Mouse (Mus musculus) heart, embryonic 11.5 days (tissue): ENCODE data around the gene Sema4c. TPM values are rescaled to one million over a fixed set of nuclear protein-coding genes. Genes with fewer than 3 reads are reported as not detected.

ENCODE experiments used
- ATAC-seq: fragments of 200-750 bp; cut with Nextera tagmentation; replicated peaks from 2 replicates; pipeline ENCODE4 v1.8.0; 2017; ENCODE audit warnings: moderate library complexity; ENCODE audit not compliant: insufficient number of reproducible peaks, low FRiP score, low TSS enrichment
- H3K27ac ChIP-seq: fragments of 300-500 bp; sonication (generic); 2 replicates; pipeline ENCODE4 v1.5.1; 2014; ENCODE audit warnings: mild to moderate bottlenecking, low read depth, low read length
- H3K27me3 ChIP-seq: fragments of 300-500 bp; sonication (generic); 2 replicates; pipeline ENCODE4 v1.6.1; 2014; ENCODE audit warnings: mild to moderate bottlenecking, low read length, mixed read lengths; ENCODE audit not compliant: control insufficient read depth, insufficient read depth
- H3K36me3 ChIP-seq: fragments of 300-500 bp; sonication (generic); 2 replicates; pipeline ENCODE4 v1.6.1; 2014; ENCODE audit warnings: mild to moderate bottlenecking, low read length, moderate library complexity, mixed read lengths; ENCODE audit not compliant: control insufficient read depth, insufficient read depth
- H3K4me1 ChIP-seq: fragments of 300-500 bp; sonication (generic); 2 replicates; pipeline ENCODE4 v1.6.1; 2014; ENCODE audit warnings: low read length; ENCODE audit not compliant: control insufficient read depth, insufficient read depth
- H3K4me2 ChIP-seq: fragments of 300-500 bp; sonication (generic); 2 replicates; pipeline ENCODE4 v1.6.1; 2014; ENCODE audit warnings: mild to moderate bottlenecking, moderate library complexity
- H3K4me3 ChIP-seq: fragments of 300-500 bp; sonication (generic); 2 replicates; pipeline ENCODE4 v1.5.1; 2014; ENCODE audit warnings: low read depth, low read length
- H3K9ac ChIP-seq: fragments of 300-500 bp; sonication (generic); 2 replicates; pipeline ENCODE4 v1.6.1; 2014; ENCODE audit warnings: mild to moderate bottlenecking, low read depth, low read length, moderate library complexity
- H3K9me3 ChIP-seq: fragments of 300-500 bp; sonication (generic); replicated peaks from 2 replicates; pipeline ENCODE4 v1.6.1; 2016; ENCODE audit warnings: low read length; ENCODE audit not compliant: control insufficient read depth
- WGBS: fragments of 180-500 bp; shearing (Covaris S2); extraction: QIAGEN DNeasy Blood & Tissue Kit; methylation state at CpG from one replicate; pipeline ENCODE4 v1.1.7; 2014; ENCODE audit not compliant: insufficient replicate concordance; 5-methylcytosine and 5-hydroxymethylcytosine counted together
- polyA plus RNA-seq: library from polyadenylated mRNA; unstranded; fragments of >200 nt; fragmentation: Nextera tagmentation; extraction: Ambion mirVana; gene quantifications from 2 replicates; pipeline ENCODE4 v1.2.1, GENCODE M21; 2014

The Sema4c gene
- polyA plus RNA-seq, 1 experiment from 2014 or later = 2.1 TPM

DNA sequence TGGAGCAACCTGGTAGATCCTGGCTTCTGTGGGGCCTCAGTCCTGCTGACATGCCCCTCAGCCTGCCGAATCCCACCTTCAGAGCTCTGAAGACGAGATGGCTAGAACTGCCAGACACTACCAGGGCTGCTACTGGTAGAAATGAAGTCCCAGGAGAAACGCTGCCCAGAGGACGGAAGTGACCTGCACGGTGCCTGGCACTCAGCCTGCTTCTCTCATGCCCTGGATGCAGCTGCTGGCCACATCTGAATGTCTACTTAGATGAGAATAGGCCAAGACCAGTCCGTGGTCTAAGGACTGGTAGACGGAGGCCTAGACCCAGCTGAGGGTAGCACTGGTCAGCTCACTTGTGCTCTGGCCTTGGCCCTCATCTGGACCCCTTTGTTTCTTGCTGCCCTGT is 27.2 kb downstream of the Sema4c start:
- Histone ChIP-seq H3K27me3 (no peaks in the 10 kb centered on the region), H3K27ac (no peak overlapping the region), H3K9ac (no peak overlapping the region), H3K4me3 (no peak overlapping the region), H3K9me3 (no peaks in the 10 kb centered on the region), H3K4me2 (no peak overlapping the region), H3K4me1 (peaks cover 18% of the 10 kb centered on the region), H3K36me3 (no peaks in the 10 kb centered on the region; the same call in 1 of the 2 replicates)
- ATAC-seq = no peak
- WGBS = 90% methylated on average over 7 of the region's 7 CpGs

DNA sequence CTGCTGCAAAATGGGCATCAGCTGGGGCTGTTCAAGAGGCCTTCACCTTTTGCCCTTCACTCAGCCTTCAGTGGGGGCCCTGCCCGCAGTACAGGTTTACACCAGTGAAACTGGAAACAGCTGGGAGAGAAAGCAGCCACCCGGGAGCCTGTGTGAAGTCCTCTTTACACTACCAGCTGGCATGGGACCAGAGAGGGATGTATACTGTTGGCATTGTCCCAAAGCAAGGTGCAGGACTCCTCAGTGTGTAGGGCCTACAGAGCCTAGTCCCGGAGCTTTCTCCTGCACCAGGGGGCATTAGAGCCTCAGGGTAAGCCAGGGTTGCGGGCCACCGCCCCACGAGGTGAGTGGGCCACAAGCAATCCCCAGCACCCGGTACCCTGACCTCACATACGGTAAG is 27.7 kb downstream of the Sema4c start:
- Histone ChIP-seq H3K27me3 (no peaks in the 10 kb centered on the region), H3K27ac (no peak overlapping the region), H3K36me3 (no peaks in the 10 kb centered on the region; the same call in 1 of the 2 replicates), H3K9ac (no peak overlapping the region), H3K4me2 (no peak overlapping the region), H3K9me3 (no peaks in the 10 kb centered on the region), H3K4me1 (peaks cover 13% of the 10 kb centered on the region), H3K4me3 (no peak overlapping the region)
- WGBS = 84% methylated on average over 8 of the region's 8 CpGs
- no peak for ATAC-seq

DNA sequence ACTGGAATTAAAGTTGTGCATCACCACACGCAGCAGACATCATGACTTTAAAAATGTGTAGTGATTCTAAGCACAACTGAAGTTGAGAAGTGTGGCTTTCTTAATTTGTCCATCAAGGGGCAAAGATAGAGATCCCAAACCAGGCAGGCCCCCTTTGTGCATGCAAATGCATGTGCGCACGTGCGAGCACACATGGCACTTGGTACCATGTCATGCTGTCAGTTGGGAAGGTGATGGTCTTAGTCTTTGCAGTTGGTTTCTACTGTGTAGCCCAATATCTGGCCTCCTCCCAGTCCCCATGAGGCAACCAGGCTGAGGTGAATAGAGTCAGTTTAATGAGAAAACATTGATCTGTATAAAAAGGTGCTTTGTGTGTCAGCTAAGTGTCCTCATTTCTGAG is 28.3 kb downstream of the Sema4c start:
- Histone ChIP-seq H3K4me3 (no peak overlapping the region), H3K9ac (no peak overlapping the region), H3K4me1 (peaks cover 11% of the 10 kb centered on the region), H3K27ac (no peak overlapping the region), H3K36me3 (peaks cover 5% of the 10 kb centered on the region; the same call in 1 of the 2 replicates), H3K4me2 (no peak overlapping the region), H3K27me3 (no peaks in the 10 kb centered on the region), H3K9me3 (no peaks in the 10 kb centered on the region)
- no peak for ATAC-seq
- WGBS = 93% methylated on average over 4 of the region's 4 CpGs

DNA sequence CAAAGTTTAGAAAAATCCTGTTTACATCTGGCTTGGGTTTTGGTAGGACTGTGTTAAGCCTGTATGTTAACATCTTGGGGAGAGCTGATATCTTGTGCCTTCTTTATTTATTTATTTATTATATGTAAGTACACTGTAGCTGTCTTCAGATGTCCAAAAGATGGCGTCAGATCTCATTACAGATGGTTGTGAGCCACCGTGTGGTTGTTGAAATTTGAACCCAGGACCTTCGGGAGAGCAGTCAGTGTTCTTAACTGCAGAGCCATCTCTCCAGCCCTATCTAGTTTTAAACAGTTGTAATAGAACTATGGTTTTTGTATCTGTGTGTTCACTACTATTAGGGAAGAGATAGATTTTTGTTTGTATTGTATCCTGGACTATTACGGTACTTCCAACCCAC is 28.9 kb downstream of the Sema4c start:
- no peak for ATAC-seq
- WGBS = 88% methylated on average over 4 of the region's 4 CpGs
- Histone ChIP-seq H3K9me3 (no peaks in the 10 kb centered on the region), H3K36me3 (peaks cover 8% of the 10 kb centered on the region), H3K27me3 (no peaks in the 10 kb centered on the region), H3K4me1 (peaks cover 8% of the 10 kb centered on the region; the same call in 1 of the 2 replicates), H3K9ac (no peak overlapping the region), H3K27ac (no peak overlapping the region), H3K4me3 (no peak overlapping the region), H3K4me2 (no peak overlapping the region)

DNA sequence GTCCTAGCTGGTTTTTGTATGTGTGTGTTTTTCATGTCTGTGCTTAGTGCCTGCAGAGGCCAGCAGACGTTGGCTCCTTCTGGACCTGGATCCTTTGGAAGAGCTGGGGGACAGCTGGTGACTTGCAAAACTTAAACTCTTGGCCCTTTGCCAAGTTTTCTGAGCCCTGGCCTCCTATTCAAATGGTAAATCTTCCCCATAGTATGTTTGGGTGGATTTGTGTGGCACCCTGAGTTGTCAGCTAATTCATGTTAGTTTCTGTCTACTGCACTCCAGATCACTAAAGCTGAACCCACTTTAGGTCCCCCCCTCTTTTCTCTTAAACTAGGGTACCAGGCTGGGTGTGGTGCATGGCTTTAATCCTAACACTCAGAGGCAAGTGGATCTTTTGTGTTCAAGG is 29.8 kb downstream of the Sema4c start:
- H3K9ac ChIP-seq = no peak overlapping the region
- peaks cover 2% of the 10 kb centered on the region; the same call in 1 of the 2 replicates for H3K4me1 ChIP-seq
- no peaks in the 10 kb centered on the region for H3K27me3 ChIP-seq
- 26% methylated on average over 1 of the region's 1 CpGs for WGBS
- no peaks in the 10 kb centered on the region for H3K9me3 ChIP-seq
- H3K27ac ChIP-seq = no peak overlapping the region
- H3K36me3 ChIP-seq = peaks cover 10% of the 10 kb centered on the region
- no peak overlapping the region for H3K4me3 ChIP-seq
- no peak overlapping the region for H3K4me2 ChIP-seq
- ATAC-seq = no peak

DNA sequence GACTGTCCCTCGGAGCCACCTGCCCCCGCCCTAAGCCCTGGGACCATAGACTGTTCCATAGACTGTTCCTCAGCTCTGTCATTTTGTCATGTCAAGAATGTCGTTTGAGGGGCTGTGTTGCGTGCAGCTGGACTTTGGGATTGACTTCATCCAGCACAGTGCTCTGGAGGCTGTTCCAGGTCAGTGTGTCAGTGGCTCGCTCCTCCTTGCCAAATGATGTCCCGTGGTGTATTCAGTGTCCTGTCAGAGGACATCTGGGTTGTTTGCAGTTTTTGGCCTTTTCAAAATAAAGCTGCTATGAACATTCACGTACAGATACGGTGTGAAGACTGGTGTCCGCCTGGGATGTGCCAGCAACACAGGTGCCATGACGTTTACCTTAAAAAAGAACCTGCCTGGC is 31.2 kb downstream of the Sema4c start:
- peaks cover 10% of the 10 kb centered on the region for H3K36me3 ChIP-seq
- H3K27ac ChIP-seq = no peak overlapping the region
- H3K4me3 ChIP-seq = no peak overlapping the region
- no peak for ATAC-seq
- no peak overlapping the region for H3K9ac ChIP-seq
- 87% methylated on average over 10 of the region's 10 CpGs for WGBS
- H3K4me1 ChIP-seq = peaks cover 2% of the 10 kb centered on the region; the same call in 1 of the 2 replicates
- H3K27me3 ChIP-seq = no peaks in the 10 kb centered on the region
- H3K9me3 ChIP-seq = no peaks in the 10 kb centered on the region
- no peak overlapping the region for H3K4me2 ChIP-seq

DNA sequence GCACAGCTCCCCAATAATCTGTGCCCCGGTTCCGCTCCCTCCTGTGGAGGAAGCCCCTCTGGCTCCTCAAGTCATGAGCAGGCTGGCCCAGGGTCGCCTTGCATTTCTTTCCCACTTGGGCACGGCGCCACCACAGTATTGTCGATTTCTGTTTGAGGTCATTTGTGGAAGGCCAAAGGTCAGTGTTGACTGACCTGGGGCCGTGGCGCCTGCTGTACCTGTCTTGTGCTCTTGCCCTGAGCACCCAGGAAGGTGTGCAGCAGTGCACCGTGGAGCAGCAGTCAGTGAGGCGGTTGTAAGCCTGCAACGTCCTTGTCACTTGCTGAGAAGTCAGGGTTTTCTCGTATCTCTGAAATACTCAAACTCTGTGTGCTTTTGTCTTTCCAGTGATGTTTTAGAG is 32.4 kb downstream of the Sema4c start:
- H3K27ac ChIP-seq = no peak overlapping the region
- WGBS = 87% methylated on average over 12 of the region's 12 CpGs
- no peaks in the 10 kb centered on the region for H3K9me3 ChIP-seq
- ATAC-seq = no peak
- no peak overlapping the region for H3K4me2 ChIP-seq
- H3K9ac ChIP-seq = no peak overlapping the region
- H3K27me3 ChIP-seq = no peaks in the 10 kb centered on the region
- no peaks in the 10 kb centered on the region for H3K4me1 ChIP-seq
- H3K36me3 ChIP-seq = peaks cover 14% of the 10 kb centered on the region
- no peak overlapping the region for H3K4me3 ChIP-seq

DNA sequence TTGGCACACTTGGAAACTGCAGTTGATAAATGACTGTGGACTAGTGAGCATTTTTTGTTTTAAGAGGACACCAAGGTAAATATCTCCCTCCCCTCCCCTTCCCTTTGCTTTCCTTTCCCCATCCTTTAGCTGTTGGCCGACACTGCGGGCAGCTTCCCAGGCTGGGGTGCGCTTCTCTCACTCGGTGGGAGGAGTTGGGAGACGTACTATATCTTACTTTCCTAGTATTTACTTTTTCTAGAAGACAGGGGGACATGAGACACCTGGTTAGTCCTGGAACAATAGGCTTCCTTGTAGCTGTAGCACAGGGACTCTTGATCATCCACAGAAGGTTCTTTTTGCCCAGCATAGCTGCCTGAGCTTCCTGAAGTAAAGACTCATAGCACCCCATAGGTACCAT is 34.1 kb downstream of the Sema4c start:
- H3K4me2 ChIP-seq = no peak overlapping the region
- no peaks in the 10 kb centered on the region for H3K27me3 ChIP-seq
- ATAC-seq = no peak
- no peak overlapping the region for H3K4me3 ChIP-seq
- 77% methylated on average over 5 of the region's 5 CpGs for WGBS
- no peaks in the 10 kb centered on the region for H3K4me1 ChIP-seq
- H3K27ac ChIP-seq = no peak overlapping the region
- H3K36me3 ChIP-seq = peaks cover 26% of the 10 kb centered on the region
- H3K9ac ChIP-seq = no peak overlapping the region
- no peaks in the 10 kb centered on the region for H3K9me3 ChIP-seq

DNA sequence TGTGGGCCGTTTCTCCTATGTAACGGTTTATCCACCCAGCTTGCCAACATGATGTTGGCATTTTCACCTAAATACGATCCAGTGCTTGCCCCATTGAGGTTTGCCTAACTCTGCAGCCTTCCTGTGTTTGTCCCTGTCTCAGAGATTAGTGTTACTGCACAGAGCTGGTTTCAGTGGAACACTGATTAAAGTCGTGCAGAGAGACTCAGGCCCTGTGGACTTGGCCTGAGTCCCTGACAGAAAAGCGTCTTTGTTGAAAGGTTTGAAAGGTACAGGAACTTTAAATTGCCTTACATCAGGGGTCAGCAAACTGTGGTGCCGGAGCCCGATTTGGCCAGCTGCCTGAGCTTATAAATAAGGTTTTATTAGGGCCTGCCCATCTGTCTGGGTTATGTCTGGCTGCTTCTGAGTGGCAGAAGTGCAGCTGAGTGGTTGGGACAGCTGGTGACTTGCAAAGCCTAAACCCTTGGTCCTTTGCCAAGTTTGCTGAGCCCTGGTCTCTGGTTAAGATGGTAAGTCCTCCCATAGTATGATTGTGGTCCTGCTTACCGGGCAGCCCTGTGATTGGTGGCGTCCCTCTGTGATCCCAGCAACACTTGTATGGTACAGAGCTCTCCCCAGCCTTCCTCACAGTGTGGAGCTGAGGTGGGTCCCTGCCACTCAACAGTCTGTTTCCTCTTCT is 34.7 kb downstream of the Sema4c start:
- no peak; the same call in 1 of the 2 replicates for ATAC-seq
- WGBS = 79% methylated on average over 9 of the region's 9 CpGs
- Histone ChIP-seq H3K9ac (no peak overlapping the region), H3K4me3 (no peak overlapping the region), H3K9me3 (no peaks in the 10 kb centered on the region), H3K4me1 (no peaks in the 10 kb centered on the region), H3K4me2 (no peak overlapping the region), H3K27ac (no peak overlapping the region; the same call in 1 of the 2 replicates), H3K27me3 (no peaks in the 10 kb centered on the region), H3K36me3 (peaks cover 28% of the 10 kb centered on the region)
